Mouse (Mus musculus) kidney, postnatal 14 days (tissue): Measurements from ENCODE around the gene Tomm40l.
"Not testable (repeated sequence)": the region's sequence is repeated elsewhere in the genome, so short reads cannot be mapped to it uniquely, and the experiment has no call there.

Experiments used
- DNase-seq: peaks from one replicate; pipeline ENCODE4 v3.0.0; 2022; ENCODE audit warnings: mixed read lengths

The Tomm40l gene

GRCm38 (mm10) chr1:171249913-171250600 is 27.7 kb upstream of the Tomm40l start, which contains the start of gene Adamts4:
Gene Adamts4 (plus strand): TSS chr1:171250421.
- DNase-seq: peak; percentile 75

DNA sequence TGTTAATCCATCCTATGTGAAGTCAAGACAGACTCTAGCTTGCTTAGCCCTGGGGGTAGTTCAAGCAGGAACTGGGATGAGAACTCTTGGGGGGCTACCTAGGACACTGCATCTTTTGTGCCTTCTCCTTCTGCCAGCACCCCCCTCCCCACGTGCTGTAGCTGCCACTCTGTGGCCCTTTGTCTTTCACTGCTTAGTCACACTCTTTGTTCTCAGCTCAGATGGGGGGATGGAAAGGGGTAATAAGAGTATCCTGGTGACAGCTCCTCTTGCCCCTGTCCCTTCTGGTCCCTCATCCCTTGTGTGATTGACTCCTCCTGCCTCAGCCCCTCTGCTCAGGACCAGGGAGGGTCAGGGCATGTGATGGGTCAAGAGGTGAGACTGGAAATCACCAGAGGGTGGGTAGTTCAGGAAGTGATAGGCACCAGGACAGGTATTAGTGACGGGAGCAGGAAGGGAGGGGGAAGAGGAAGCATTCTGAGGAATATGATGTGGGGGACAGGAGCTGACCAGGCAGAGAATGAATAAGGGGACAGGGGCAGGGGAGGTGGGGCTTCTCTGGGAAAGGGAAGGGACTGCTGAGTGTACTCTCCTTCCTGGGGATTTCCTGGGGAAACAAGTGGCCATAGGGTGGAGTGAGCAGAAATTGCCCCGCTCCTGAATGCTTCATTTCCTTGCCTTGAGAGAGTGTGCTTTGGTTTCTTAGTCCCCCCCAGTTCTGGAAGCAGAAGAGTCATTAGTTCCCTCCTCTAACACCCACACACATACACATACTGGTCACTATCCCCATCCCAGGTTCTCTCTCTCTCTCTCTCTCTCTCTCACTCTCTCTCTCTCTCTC is 26.3 kb upstream of the Tomm40l start:
- peak; percentile 45 for DNase-seq

- DNase-seq: no peak
These were observed 25.6 kb upstream of the Tomm40l start for GRCm38 (mm10) chr1:171247916-171248315.

- no peak for DNase-seq
These were observed 25.1 kb upstream of the Tomm40l start for GRCm38 (mm10) chr1:171247453-171247841.

- DNase-seq: peak; percentile 98
These were observed 24.6 kb upstream of the Tomm40l start for GRCm38 (mm10) chr1:171246709-171247452.

DNA sequence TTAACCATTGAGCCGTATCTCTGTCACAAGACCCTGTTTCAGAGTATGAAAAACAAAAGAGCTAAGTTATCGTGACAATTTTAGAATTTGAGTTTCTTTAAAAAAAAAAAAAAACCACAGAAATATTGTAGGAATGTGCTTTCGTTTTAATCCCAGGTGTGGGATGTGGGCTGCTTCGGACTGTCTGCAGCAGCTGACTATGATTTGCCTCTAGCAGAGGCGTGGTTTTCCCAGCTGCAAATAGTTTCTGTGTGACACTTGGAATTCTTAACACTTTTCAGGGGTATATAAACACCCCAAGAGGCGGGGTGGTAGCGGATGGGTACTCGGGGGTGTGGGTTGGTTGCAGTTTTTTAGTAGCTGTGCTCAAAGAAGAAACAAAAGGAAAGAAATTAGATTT is 23.0 kb upstream of the Tomm40l start:
- DNase-seq: no peak

DNA sequence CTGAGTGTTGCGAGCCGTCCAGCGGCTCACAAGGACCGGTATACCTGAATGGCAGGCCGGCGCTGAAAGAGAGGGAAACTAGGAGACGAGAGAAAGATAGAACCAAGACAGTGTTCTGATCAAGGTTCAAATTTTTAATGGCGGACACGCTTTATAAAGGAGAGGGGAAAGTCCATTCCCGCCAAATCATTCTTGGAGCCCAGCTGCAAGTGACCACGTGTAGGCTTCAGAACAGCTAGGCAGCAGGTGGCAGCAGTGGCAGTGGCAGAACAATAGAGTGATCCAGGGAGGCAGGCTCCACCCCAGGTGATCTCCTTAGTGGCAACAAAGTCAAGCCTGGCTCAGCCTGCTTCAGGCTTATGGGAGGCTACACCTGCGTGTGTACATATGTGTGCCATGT is 19.6 kb upstream of the Tomm40l start:
- DNase-seq: not testable (repeated sequence)

- no peak for DNase-seq
These were observed 18.6 kb upstream of the Tomm40l start for GRCm38 (mm10) chr1:171240911-171241310.

- peak; percentile 82 for DNase-seq
These were observed 17.9 kb upstream of the Tomm40l start for GRCm38 (mm10) chr1:171239992-171240744.

GRCm38 (mm10) chr1:171238463-171238862 is 16.1 kb upstream of the Tomm40l start:
- DNase-seq: peak; percentile 73

- DNase-seq: peak; percentile 44
These were observed 15.1 kb upstream of the Tomm40l start for GRCm38 (mm10) chr1:171237438-171237837.

DNA sequence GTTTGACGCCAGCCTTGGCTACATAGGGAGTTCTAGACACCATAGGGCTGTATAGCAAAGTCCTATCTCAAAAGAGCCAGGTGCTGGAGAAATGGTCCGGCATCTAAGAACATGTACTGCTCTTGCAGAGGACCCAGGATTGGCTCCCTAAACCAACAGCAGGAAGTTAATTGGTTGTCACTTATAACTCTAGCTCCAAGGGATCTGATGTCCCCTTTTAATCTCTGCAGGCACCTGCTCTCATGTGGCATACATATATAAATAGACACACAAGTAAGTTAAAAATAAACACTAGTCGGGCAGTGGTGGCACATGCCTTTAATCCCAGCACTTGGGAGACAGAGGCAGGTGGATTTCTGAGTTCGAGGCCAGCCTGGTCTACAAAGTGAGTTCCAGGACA is 13.5 kb upstream of the Tomm40l start:
- no peak for DNase-seq

DNA sequence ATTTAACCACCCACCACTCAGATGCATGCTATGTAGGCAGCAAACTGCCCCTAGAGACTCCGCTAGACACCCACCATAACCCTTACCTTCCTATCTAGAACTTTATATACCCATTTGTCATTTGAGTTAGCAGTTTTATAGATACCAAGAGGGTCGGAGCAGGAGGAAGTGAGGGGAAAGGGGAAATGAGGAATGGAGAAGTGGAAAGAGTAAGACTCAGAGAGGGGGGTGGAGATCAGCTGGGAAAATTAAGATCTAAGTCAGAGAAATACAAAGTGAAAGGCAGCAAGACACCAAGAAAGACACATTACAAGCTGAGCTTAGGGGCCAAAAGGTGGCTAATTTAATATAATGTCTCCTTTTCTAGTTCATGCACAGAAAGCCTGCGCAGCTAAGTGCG is 12.2 kb upstream of the Tomm40l start:
- no peak for DNase-seq

- DNase-seq: no peak
These were observed 11.8 kb upstream of the Tomm40l start, which contains the start of gene Fcer1g for GRCm38 (mm10) chr1:171234126-171234525. Gene Fcer1g (minus strand): TSS chr1:171234365.

DNA sequence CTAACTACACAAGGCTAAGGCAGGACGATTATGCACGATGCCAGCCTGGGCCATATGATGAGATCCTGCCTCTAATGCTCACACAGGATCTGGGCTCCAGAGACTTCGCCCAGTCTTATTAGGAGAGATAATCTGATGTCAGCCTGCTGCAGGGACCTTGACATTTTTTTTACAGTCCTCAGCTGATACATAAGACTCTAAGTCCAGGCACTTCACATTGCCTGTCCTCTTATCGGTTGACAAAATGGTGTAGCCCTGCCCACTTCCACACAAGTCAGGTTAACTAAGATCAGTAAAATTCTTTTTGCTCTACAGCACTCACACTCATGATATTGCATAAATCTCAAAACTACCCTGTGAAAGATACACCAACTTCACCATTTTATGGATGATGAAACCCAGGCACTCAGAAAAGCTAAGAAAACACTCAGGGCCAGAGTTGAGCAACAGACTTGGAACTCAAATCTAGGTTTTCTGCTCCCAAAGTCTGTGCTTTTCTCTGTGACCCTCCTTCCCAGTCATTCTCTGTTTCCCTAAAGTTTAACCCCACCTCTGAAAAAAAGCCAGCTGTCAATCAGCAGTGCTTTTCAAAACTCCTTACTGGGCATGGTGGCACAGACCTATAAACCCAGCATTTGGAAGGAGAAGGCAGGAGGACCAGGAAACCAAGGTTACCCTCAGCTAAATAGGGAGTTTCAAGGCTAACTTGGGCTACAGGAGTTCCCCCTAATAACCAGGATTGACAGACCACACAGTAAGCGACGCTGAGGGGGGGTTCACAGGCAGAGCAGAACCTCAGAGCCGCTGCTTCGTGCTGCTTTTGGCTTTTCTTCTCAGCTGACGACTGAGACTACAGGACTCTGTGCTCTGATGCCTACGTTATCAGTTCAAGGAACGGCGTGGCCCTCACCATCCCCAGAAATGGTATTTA is 10.8 kb upstream of the Tomm40l start:
- DNase-seq: no peak

GRCm38 (mm10) chr1:171232348-171232747 is 10.0 kb upstream of the Tomm40l start:
- no peak for DNase-seq

- DNase-seq: no peak
These were observed 9.5 kb upstream of the Tomm40l start for GRCm38 (mm10) chr1:171231844-171232243.

DNA sequence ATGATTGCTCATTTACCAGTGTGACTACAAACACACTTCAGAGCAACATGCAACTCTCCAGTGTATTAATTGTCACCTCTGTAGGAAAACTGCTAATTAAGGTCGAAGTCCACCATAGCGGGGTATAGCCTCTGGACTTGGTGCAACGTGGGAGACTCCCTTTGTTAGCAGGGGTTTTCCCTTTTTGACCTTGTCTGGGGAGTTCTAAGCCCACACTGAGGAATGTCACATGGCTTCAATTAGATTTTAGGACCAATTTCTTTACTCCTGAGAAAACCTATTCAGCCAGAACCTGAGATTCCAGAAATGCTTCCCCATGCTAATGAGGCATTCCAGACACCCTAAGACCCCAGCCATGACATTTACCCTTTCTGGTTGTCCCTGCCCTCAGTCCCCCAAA is 7.9 kb upstream of the Tomm40l start:
- DNase-seq: no peak

DNA sequence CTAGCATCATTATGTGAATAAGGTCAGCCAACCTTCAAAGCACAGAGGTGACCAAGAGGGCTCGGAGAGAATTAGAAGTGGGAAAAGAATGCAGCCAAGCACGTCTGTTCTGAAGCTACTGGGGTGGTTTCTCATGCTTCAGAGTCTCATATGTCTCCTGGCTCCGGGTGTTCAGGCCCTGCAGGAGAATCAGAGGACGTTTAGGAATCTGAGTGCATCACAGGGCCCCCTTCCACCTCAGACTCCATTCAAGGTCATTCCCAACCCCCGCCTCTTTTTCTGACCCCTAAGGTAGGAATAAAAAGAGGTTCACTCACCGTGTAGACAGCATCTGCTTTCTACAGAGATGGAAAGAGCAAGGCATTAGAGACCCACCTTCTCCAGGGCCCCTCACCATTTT is 7.4 kb upstream of the Tomm40l start:
- DNase-seq: no peak

- DNase-seq: no peak
These were observed 5.6 kb upstream of the Tomm40l start for GRCm38 (mm10) chr1:171227879-171228278.

DNA sequence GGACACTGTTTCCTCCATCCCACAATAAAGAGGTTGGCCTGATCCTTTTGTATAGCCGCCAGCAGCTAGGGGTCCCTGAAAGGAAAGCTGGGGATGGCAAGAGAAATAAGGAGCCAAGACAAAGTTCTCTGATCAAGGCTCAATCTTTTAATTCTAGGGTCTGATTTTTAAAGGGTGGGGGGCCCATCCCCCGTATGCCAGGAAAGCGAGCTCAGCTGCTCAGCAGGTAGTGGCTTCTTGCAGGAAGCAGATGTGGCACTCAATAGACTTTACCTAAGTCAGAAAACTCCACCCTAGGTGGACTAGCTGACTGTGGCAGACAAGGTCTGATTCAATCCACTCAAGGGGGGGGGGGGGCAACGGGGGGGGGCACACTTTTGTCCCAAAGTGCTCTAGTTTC is 4.5 kb upstream of the Tomm40l start:
- no peak for DNase-seq
